Mouse (Mus musculus): ENCODE data around the gene Mbtps1. TPM values are rescaled to one million over a fixed set of nuclear protein-coding genes. Genes with fewer than 3 reads are reported as not detected.

Gene Mbtps1
- total and polyA plus RNA-seq, 3 experiments, result 33.1 to 59.9 TPM; not detected in 1

GRCm38 (mm10) chr8:119557132-119557531 lies 1.4 kb downstream of the Mbtps1 start:
- Histone ChIP-seq H3K9ac (ENCODE audit: control insufficient read depth, low read depth, low read length, poor library complexity, severe bottlenecking) (peak overlapping the region; percentile 91), H3K79me2 (ENCODE audit: control insufficient read depth, insufficient read depth, low read length, poor library complexity) (peaks cover 56% of the 10 kb centered on the region), H3K4me1 (ENCODE audit: control insufficient read depth in 1 of 2, insufficient read depth in 2 of 2, low read length in 2 of 2) (peaks cover 2 to 13% of the 10 kb centered on the region in 2 experiments; a peak in 3 of 4 replicates), H3K4me3 (ENCODE audit: control insufficient read depth in 1 of 2, insufficient read depth in 1 of 2, low read depth in 2 of 2, low read length in 2 of 2) (peak overlapping the region; percentile 66 to 67), H3K27me3 (ENCODE audit: control insufficient read depth in 1 of 2, insufficient read depth in 2 of 2, low read length in 2 of 2) (no peaks in the 10 kb centered on the region), H3K9me3 (replicated peaks; ENCODE audit: insufficient read depth, low read length) (no peaks in the 10 kb centered on the region), H3K36me3 (ENCODE audit: control insufficient read depth in 1 of 2, insufficient read depth in 2 of 2, low read length in 2 of 2) (peaks cover 0 to 11% of the 10 kb centered on the region in 2 experiments; a peak in 3 of 4 replicates), H3K27ac (ENCODE audit: control insufficient read depth, low read depth, low read length) (no peak overlapping the region)
- TF ChIP-seq ZNF384 (IDR thresholded peaks at IDR 0.05; ENCODE audit: low read depth, low read length) (peak; percentile 82), POLR2A (IDR thresholded peaks at IDR 0.05; ENCODE audit: control insufficient read depth in 1 of 2, insufficient read depth in 1 of 2, low read depth in 1 of 2, low read length in 2 of 2, poor library complexity in 1 of 2) (no peak)
- DNase-seq (ENCODE audit: low read depth, low spot score), result peak; percentile 28

DNA sequence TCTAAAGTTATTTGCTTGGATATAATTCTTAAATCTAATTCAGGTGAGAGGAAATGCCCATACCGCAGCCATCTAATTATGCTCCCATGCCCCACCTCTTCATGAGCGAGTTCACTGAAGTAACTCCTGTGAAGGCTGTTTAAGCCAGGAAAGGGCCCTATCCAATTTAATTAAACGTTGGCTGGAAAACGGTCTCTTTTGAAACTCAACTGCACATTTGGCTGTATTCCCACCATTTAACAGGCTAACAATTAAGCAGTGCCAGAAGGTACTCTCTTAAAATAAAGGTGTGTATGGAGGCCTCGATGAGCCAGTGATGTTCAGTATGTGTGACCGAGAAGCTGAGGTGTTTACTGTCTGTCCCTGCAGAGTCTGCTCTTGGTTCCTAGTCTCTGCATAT lies 2.7 kb downstream of the Mbtps1 start:
- H3K4me3 ChIP-seq (ENCODE audit: control insufficient read depth in 1 of 2, insufficient read depth in 1 of 2, low read depth in 2 of 2, low read length in 2 of 2), result no peak overlapping the region
- no peak for DNase-seq (ENCODE audit: low read depth, low spot score)
- TF ChIP-seq ETS1 (IDR thresholded peaks at IDR 0.05; ENCODE audit: low read depth, low read length) (no peak), UBTF (IDR thresholded peaks at IDR 0.05; ENCODE audit: borderline replicate concordance, insufficient read depth, low read depth, low read length) (no peak), NELFE (IDR thresholded peaks at IDR 0.05; ENCODE audit: low read depth, low read length) (no peak), SIN3A (IDR thresholded peaks at IDR 0.05; ENCODE audit: low read length) (no peak), GATA1 (IDR thresholded peaks at IDR 0.05; ENCODE audit: low read depth, low read length) (no peak), POLR2A (IDR thresholded peaks at IDR 0.05; ENCODE audit: control insufficient read depth in 1 of 2, insufficient read depth in 1 of 2, low read depth in 1 of 2, low read length in 2 of 2, poor library complexity in 1 of 2) (no peak), CTCF (IDR thresholded peaks at IDR 0.05 in 2 of 3, conservative IDR thresholded peaks at IDR 0.05 in 1 of 3; ENCODE audit: control insufficient read depth in 1 of 3, insufficient read depth in 1 of 3, low read depth in 2 of 3, low read length in 3 of 3, poor library complexity in 1 of 3, severe bottlenecking in 1 of 3) (no peak), MAZ (IDR thresholded peaks at IDR 0.05; ENCODE audit: low read depth, low read length) (no peak)
- peaks cover 65% of the 10 kb centered on the region for H3K79me2 ChIP-seq (ENCODE audit: control insufficient read depth, insufficient read depth, low read length, poor library complexity)
- no peak overlapping the region for H3K9ac ChIP-seq (ENCODE audit: control insufficient read depth, low read depth, low read length, poor library complexity, severe bottlenecking)
- H3K27me3 ChIP-seq (ENCODE audit: control insufficient read depth in 1 of 2, insufficient read depth in 2 of 2, low read length in 2 of 2), result no peaks in the 10 kb centered on the region
- H3K27ac ChIP-seq (ENCODE audit: control insufficient read depth, low read depth, low read length), result no peak overlapping the region
- H3K36me3 ChIP-seq (ENCODE audit: control insufficient read depth in 1 of 2, insufficient read depth in 2 of 2, low read length in 2 of 2), result peaks cover 0 to 11% of the 10 kb centered on the region in 2 experiments; a peak in 3 of 4 replicates
- peaks cover 2 to 13% of the 10 kb centered on the region in 2 experiments; a peak in 3 of 4 replicates for H3K4me1 ChIP-seq (ENCODE audit: control insufficient read depth in 1 of 2, insufficient read depth in 2 of 2, low read length in 2 of 2)
- H3K9me3 ChIP-seq (replicated peaks; ENCODE audit: insufficient read depth, low read length), result no peaks in the 10 kb centered on the region

GRCm38 (mm10) chr8:119552967-119553366 lies 5.6 kb downstream of the Mbtps1 start:
- Histone ChIP-seq H3K27me3 (ENCODE audit: control insufficient read depth in 1 of 2, insufficient read depth in 2 of 2, low read length in 2 of 2) (no peaks in the 10 kb centered on the region), H3K4me3 (ENCODE audit: control insufficient read depth in 1 of 2, insufficient read depth in 1 of 2, low read depth in 2 of 2, low read length in 2 of 2) (no peak overlapping the region), H3K9ac (ENCODE audit: control insufficient read depth, low read depth, low read length, poor library complexity, severe bottlenecking) (no peak overlapping the region), H3K4me1 (ENCODE audit: control insufficient read depth in 1 of 2, insufficient read depth in 2 of 2, low read length in 2 of 2) (peaks cover 2 to 10% of the 10 kb centered on the region in 2 experiments; a peak in 2 of 4 replicates), H3K79me2 (ENCODE audit: control insufficient read depth, insufficient read depth, low read length, poor library complexity) (peaks cover 79% of the 10 kb centered on the region), H3K9me3 (replicated peaks; ENCODE audit: insufficient read depth, low read length) (no peaks in the 10 kb centered on the region), H3K27ac (ENCODE audit: control insufficient read depth, low read depth, low read length) (no peak overlapping the region), H3K36me3 (ENCODE audit: control insufficient read depth in 1 of 2, insufficient read depth in 2 of 2, low read length in 2 of 2) (peaks cover 0 to 11% of the 10 kb centered on the region in 2 experiments; a peak in 3 of 4 replicates)
- TF ChIP-seq GABPA (IDR thresholded peaks at IDR 0.05; ENCODE audit: low read depth, low read length), result no peak
- no peak for TF ChIP-seq RAD21 (IDR thresholded peaks at IDR 0.05; ENCODE audit: low read depth, low read length)
- no peak for TF ChIP-seq ELF1 (IDR thresholded peaks at IDR 0.05; ENCODE audit: low read depth, low read length)
- TF ChIP-seq TBP (IDR thresholded peaks at IDR 0.05; ENCODE audit: low read depth, low read length), result no peak
- TF ChIP-seq MXI1 (IDR thresholded peaks at IDR 0.05; ENCODE audit: low read depth, low read length), result no peak
- no peak for TF ChIP-seq RCOR1 (IDR thresholded peaks at IDR 0.05; ENCODE audit: low read depth, low read length)
- DNase-seq (ENCODE audit: low read depth, low spot score), result no peak

All from MEL (cell line).